Mouse (Mus musculus) C2C12 (cell line): ENCODE results near the gene Ptpn13. TPM values are rescaled to one million over a fixed set of nuclear protein-coding genes. Genes with fewer than 3 reads are reported as not detected.

Experiments
- H3K27me3 ChIP-seq: one replicate; pipeline ENCODE4 v1.6.1; 2011; ENCODE audit not compliant: control insufficient read depth, insufficient read depth, insufficient read length
- H3K36me3 ChIP-seq: one replicate; pipeline ENCODE4 v1.6.1; 2011; ENCODE audit not compliant: control insufficient read depth, insufficient read depth
- H3K4me3 ChIP-seq: one replicate; pipeline ENCODE4 v1.5.1; 2011; ENCODE audit warnings: mild to moderate bottlenecking, control low read depth; ENCODE audit not compliant: poor library complexity, insufficient read depth, severe bottlenecking
- H3K79me2 ChIP-seq: one replicate; pipeline ENCODE4 v1.6.1; 2011; ENCODE audit not compliant: control insufficient read depth, insufficient read depth
- H3K79me3 ChIP-seq: one replicate; pipeline ENCODE4 v1.6.1; 2011; ENCODE audit warnings: low read depth, control low read depth
- H3ac ChIP-seq: one replicate; pipeline ENCODE3; 2011; ENCODE audit warnings: low read depth; ENCODE audit not compliant: control insufficient read depth, insufficient read length
- CEBPB ChIP-seq: IDR thresholded peaks from one replicate; pipeline ENCODE4 v1.6.1; 2011; ENCODE audit warnings: low read depth, mild to moderate bottlenecking, control low read depth, moderate library complexity
- CTCF ChIP-seq: IDR thresholded peaks from one replicate; pipeline ENCODE4 v1.5.1; 2011; ENCODE audit not compliant: control insufficient read depth, insufficient read depth, insufficient read length
- FOSL1 ChIP-seq: IDR thresholded peaks from one replicate; pipeline ENCODE4 v1.8.0; 2011; ENCODE audit warnings: mild to moderate bottlenecking, low read length; ENCODE audit not compliant: poor library complexity, insufficient read depth, severe bottlenecking
- MAX ChIP-seq: IDR thresholded peaks from one replicate; pipeline ENCODE4 v1.6.1; 2011; ENCODE audit warnings: mild to moderate bottlenecking, control low read depth
- MYOD1 ChIP-seq: IDR thresholded peaks from one replicate; pipeline ENCODE4 v1.6.1; 2011; ENCODE audit warnings: low read depth; ENCODE audit not compliant: control insufficient read depth, insufficient read length
- MYOG ChIP-seq: IDR thresholded peaks from one replicate; pipeline ENCODE4 v1.6.1; 2011; ENCODE audit not compliant: control insufficient read depth, insufficient read length; ENCODE audit errors: extremely low read depth
- USF1 ChIP-seq: IDR thresholded peaks from one replicate; pipeline ENCODE4 v1.6.1; 2011; ENCODE audit warnings: low read depth, mild to moderate bottlenecking, control low read depth, moderate library complexity
- polyA plus RNA-seq: library from polyadenylated mRNA; unstranded; fragments of >200 nt; fragmentation: generic; extraction: Trizol; gene quantifications from one replicate; pipeline ENCODE4 v1.2.1, GENCODE M21; 2012; ENCODE audit warnings: missing spikeins

Ptpn13 gene
- polyA plus RNA-seq, 1 experiment, result 1.8 TPM

GRCm38 (mm10) chr5:103456794-103457193, 31.8 kb downstream of the Ptpn13 start:
- Histone ChIP-seq H3K4me3 (no peak overlapping the region), H3ac (no peak overlapping the region)
- TF ChIP-seq MYOG (no peak), CTCF (no peak), USF1 (no peak), MYOD1 (no peak), FOSL1 (no peak), CEBPB (no peak), MAX (no peak)

DNA sequence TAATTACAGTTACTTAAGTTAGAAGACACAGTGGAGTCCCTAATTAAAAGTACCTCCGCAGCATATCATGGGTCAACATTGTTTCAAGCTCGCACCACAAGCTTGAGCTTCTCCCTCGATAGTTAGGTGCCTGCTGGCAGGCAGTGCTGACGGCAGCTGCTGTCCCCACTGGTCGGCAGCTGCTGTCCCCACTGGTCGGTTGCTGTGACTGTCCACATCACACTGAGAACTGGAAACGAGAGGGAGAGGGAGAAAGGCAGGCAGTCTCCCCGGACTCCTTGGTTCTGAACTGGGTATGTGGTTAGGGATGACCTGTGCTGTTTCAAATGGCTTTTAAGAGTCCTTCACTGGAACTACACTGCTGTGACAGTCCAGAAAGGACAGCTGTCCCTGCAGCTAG, 33.4 kb downstream of the Ptpn13 start:
- H3K36me3 ChIP-seq, result no peaks in the 10 kb centered on the region
- TF ChIP-seq MAX, result no peak
- TF ChIP-seq MYOG, result no peak
- TF ChIP-seq USF1, result no peak
- no peak for TF ChIP-seq MYOD1
- no peak for TF ChIP-seq FOSL1
- no peak for TF ChIP-seq CTCF
- no peak overlapping the region for H3ac ChIP-seq
- H3K27me3 ChIP-seq, result no peaks in the 10 kb centered on the region
- H3K4me3 ChIP-seq, result no peak overlapping the region
- no peaks in the 10 kb centered on the region for H3K79me2 ChIP-seq
- H3K79me3 ChIP-seq, result no peaks in the 10 kb centered on the region

More at GRCm38 (mm10) chr5:103456794-103457193, 31.8 kb downstream of the Ptpn13 start:
- Histone ChIP-seq H3K27me3 (no peaks in the 10 kb centered on the region), H3K79me2 (no peaks in the 10 kb centered on the region), H3K36me3 (no peaks in the 10 kb centered on the region), H3K79me3 (no peaks in the 10 kb centered on the region)

DNA sequence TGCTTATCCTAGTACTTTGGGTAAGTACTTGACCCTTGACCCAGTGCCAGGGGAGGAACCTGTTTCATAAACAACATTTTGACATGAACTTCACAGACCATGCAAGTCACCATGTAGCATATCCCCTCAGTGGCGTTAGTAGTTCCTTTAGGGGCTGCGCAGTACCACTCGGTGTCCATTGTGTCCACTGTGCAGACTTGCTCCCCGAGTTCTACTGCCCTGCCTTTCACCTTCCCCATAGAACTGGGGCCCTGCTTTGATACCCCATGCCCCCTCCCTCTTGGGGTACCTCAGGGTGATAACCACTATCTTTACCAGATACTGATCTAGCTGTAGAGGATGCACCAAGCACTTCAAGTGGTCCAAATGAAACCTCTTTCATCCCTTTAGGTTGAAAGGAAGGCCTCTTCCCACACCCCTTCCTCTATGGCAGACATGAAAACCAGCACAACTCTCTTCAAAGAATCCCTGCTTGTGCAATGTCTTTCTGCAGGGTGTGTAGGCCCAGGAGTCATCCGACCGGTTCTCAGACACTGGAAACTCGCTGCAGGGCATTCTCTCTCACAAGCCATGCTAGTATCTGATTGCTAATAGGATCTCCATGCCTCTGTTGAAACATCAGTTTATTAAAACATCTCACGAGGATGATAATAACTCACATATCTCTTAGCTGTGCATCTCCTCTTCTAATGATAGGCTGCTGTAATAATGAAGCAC, 34.1 kb downstream of the Ptpn13 start:
- H3ac ChIP-seq, result no peak overlapping the region
- H3K36me3 ChIP-seq, result no peaks in the 10 kb centered on the region
- H3K27me3 ChIP-seq, result no peaks in the 10 kb centered on the region
- H3K4me3 ChIP-seq, result no peak overlapping the region
- no peaks in the 10 kb centered on the region for H3K79me2 ChIP-seq
- no peak for TF ChIP-seq USF1
- TF ChIP-seq FOSL1, result no peak
- TF ChIP-seq CEBPB, result no peak
- TF ChIP-seq MAX, result no peak
- no peak for TF ChIP-seq CTCF
- TF ChIP-seq MYOG, result no peak
- no peak for TF ChIP-seq MYOD1
- no peaks in the 10 kb centered on the region for H3K79me3 ChIP-seq

GRCm38 (mm10) chr5:103460903-103461302, 35.9 kb downstream of the Ptpn13 start:
- no peak overlapping the region for H3K4me3 ChIP-seq
- no peaks in the 10 kb centered on the region for H3K79me2 ChIP-seq
- TF ChIP-seq FOSL1 (no peak), MYOG (no peak), USF1 (no peak)
- no peak overlapping the region for H3ac ChIP-seq
- no peaks in the 10 kb centered on the region for H3K27me3 ChIP-seq
- no peaks in the 10 kb centered on the region for H3K79me3 ChIP-seq
- no peaks in the 10 kb centered on the region for H3K36me3 ChIP-seq

GRCm38 (mm10) chr5:103463661-103464219, 38.7 kb downstream of the Ptpn13 start:
- no peak for TF ChIP-seq FOSL1
- no peak for TF ChIP-seq CEBPB

DNA sequence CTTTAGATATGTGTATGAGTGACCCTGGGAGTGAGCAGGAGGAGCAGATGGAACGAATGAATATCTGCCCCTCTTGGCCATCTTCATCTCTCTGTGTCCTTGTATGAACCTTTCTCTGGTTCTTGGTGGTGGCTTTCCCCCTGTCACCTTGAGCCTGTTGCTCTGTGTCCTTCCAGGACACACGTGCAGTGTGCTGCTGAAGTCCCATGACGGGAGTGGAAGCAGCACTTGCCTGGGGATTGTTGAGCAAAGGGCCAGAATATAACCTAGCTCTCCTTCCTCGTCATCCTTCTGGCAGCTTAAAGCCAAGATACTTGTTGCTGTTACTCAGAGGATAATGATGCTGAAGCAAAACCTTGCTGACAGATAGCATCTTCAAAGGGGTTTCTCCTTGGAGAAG, 39.3 kb downstream of the Ptpn13 start:
- H3ac ChIP-seq, result no peak overlapping the region
- no peaks in the 10 kb centered on the region for H3K79me2 ChIP-seq
- no peaks in the 10 kb centered on the region for H3K27me3 ChIP-seq
- no peak overlapping the region for H3K4me3 ChIP-seq
- TF ChIP-seq MYOD1 (no peak), USF1 (no peak), MYOG (no peak), CEBPB (no peak), CTCF (no peak), MAX (no peak), FOSL1 (no peak)
- H3K79me3 ChIP-seq, result no peaks in the 10 kb centered on the region
- H3K36me3 ChIP-seq, result no peaks in the 10 kb centered on the region

More at GRCm38 (mm10) chr5:103463661-103464219, 38.7 kb downstream of the Ptpn13 start:
- Histone ChIP-seq H3K79me3 (no peaks in the 10 kb centered on the region), H3K27me3 (no peaks in the 10 kb centered on the region), H3K4me3 (no peak overlapping the region), H3K79me2 (no peaks in the 10 kb centered on the region), H3ac (no peak overlapping the region), H3K36me3 (no peaks in the 10 kb centered on the region)
